Mouse (Mus musculus) limb, embryonic 14.5 days (tissue): Measurements from ENCODE around the gene Rhbdl1. TPM values are rescaled to one million over a fixed set of nuclear protein-coding genes. Genes with fewer than 3 reads are reported as not detected.

Experiments used
- ATAC-seq: fragments of 200-750 bp; cut with Nextera tagmentation; 2 replicates; pipeline ENCODE4 v1.8.0; 2017; ENCODE audit warnings: low read depth, moderate number of reproducible peaks, moderate TSS enrichment; ENCODE audit not compliant: low FRiP score
- DNase-seq: peaks from one replicate; pipeline ENCODE4 v3.0.0-alpha.2; 2015; ENCODE audit warnings: low spot score
- H3K27ac ChIP-seq: fragments of 300-500 bp; sonication (generic); replicated peaks from 2 replicates; pipeline ENCODE4 v1.5.1; 2014; ENCODE audit warnings: low read depth, mild to moderate bottlenecking, low read length, moderate library complexity, mixed read lengths
- H3K27me3 ChIP-seq: fragments of 300-500 bp; sonication (generic); 2 replicates; pipeline ENCODE4 v1.6.1; 2014; ENCODE audit warnings: low read length, mixed read lengths; ENCODE audit not compliant: control insufficient read depth, insufficient read depth
- H3K36me3 ChIP-seq: fragments of 300-500 bp; sonication (generic); 2 replicates; pipeline ENCODE4 v1.6.1; 2014; ENCODE audit warnings: mild to moderate bottlenecking, low read length, moderate library complexity, mixed read lengths; ENCODE audit not compliant: control insufficient read depth, insufficient read depth
- H3K4me1 ChIP-seq: fragments of 300-500 bp; sonication (generic); 2 replicates; pipeline ENCODE4 v1.6.1; 2014; ENCODE audit warnings: antibody characterized with exemption, low read length, mixed read lengths; ENCODE audit not compliant: control insufficient read depth, insufficient read depth
- H3K4me2 ChIP-seq: fragments of 300-500 bp; sonication (generic); replicated peaks from 2 replicates; pipeline ENCODE4 v1.6.1; 2014; ENCODE audit warnings: low read depth, mild to moderate bottlenecking, low read length, moderate library complexity; ENCODE audit not compliant: severe bottlenecking
- H3K4me3 ChIP-seq: fragments of 300-500 bp; sonication (generic); replicated peaks from 2 replicates; pipeline ENCODE4 v1.5.1; 2014; ENCODE audit warnings: low read length
- H3K9ac ChIP-seq: fragments of 300-500 bp; sonication (generic); 2 replicates; pipeline ENCODE4 v1.6.1; 2014; ENCODE audit warnings: mild to moderate bottlenecking, low read depth, low read length, moderate library complexity; ENCODE audit not compliant: severe bottlenecking
- H3K9me3 ChIP-seq: fragments of 300-500 bp; sonication (generic); 2 replicates; pipeline ENCODE4 v1.6.1; 2016; ENCODE audit warnings: low read length; ENCODE audit not compliant: control insufficient read depth
- POLR2A ChIP-seq: fragments of 200-500 bp; IDR thresholded peaks from 2 replicates; pipeline ENCODE4 v1.8.0; 2012; ENCODE audit warnings: inconsistent platforms, mild to moderate bottlenecking, moderate library complexity, borderline replicate concordance; ENCODE audit not compliant: insufficient read depth, insufficient read length; ENCODE audit errors: extremely low read depth
- WGBS: fragments of 180-500 bp; shearing (Covaris S2); extraction: QIAGEN DNeasy Blood & Tissue Kit; methylation state at CpG from one replicate; pipeline ENCODE4 v1.1.7; 2014; 5-methylcytosine and 5-hydroxymethylcytosine counted together
- polyA plus RNA-seq, 2 experiments: library from polyadenylated mRNA; depleted of rRNA in 1 of 2; stranded (reverse) in 1 of 2; unstranded in 1 of 2; fragments of >200 nt; fragmentation: Nextera tagmentation in 1 of 2; extraction: Ambion mirVana in 1 of 2; gene quantifications; 2 replicates each; pipeline versions ENCODE4 v1.2.1 to v1.2.3; 2012 to 2014

Rhbdl1 gene
- polyA plus RNA-seq, 2 experiments, result 2.3 to 11.7 TPM

GRCm38 (mm10) chr17:25875171-25876136 lies 38.4 kb upstream of the Rhbdl1 start:
- H3K4me1 ChIP-seq, result peaks cover 10% of the 10 kb centered on the region
- TF ChIP-seq POLR2A, result 0 out of 2 replicates have a peak, but pooled peaks have one; percentile 85

GRCm38 (mm10) chr17:25874721-25875170 lies 37.7 kb upstream of the Rhbdl1 start, which contains the start of gene Mettl26:
Mettl26 (plus strand) TSS chr17:25875074.
- under 1% methylated on average over 25 of the region's 25 CpGs for WGBS
- TF ChIP-seq POLR2A, result no peak
- H3K36me3 ChIP-seq, result peaks cover 20% of the 10 kb centered on the region
- H3K27ac ChIP-seq, result peak within 1 kb of the TSS; percentile 76
- H3K9ac ChIP-seq, result peak within 1 kb of the TSS; percentile 63
- H3K9me3 ChIP-seq, result no peaks in the 10 kb centered on the region
- H3K4me1 ChIP-seq, result peaks cover 10% of the 10 kb centered on the region
- ATAC-seq (peak; percentile 82), DNase-seq (peak; percentile 97)
- H3K4me2 ChIP-seq, result peak within 1 kb of the TSS; percentile 88
- no peaks in the 10 kb centered on the region for H3K27me3 ChIP-seq
- H3K4me3 ChIP-seq, result peak within 1 kb of the TSS; percentile 77

More at GRCm38 (mm10) chr17:25875171-25876136, 38.4 kb upstream of the Rhbdl1 start:
- no peaks in the 10 kb centered on the region for H3K27me3 ChIP-seq
- peak; percentile 93 for ATAC-seq
- peak overlapping the region; percentile 76 for H3K27ac ChIP-seq
- H3K4me2 ChIP-seq, result peak overlapping the region; percentile 88
- peak overlapping the region; percentile 63 for H3K9ac ChIP-seq
- under 1% methylated on average over 58 of the region's 59 CpGs for WGBS
- peak; percentile 88 for DNase-seq
- H3K9me3 ChIP-seq, result no peaks in the 10 kb centered on the region
- H3K36me3 ChIP-seq, result peaks cover 25% of the 10 kb centered on the region
- H3K4me3 ChIP-seq, result peak overlapping the region; percentile 77

GRCm38 (mm10) chr17:25874148-25874720 lies 37.1 kb upstream of the Rhbdl1 start:
- no peak for ATAC-seq
- H3K4me3 ChIP-seq, result peak overlapping the region; percentile 77
- WGBS, result 7% methylated on average over 14 of the region's 14 CpGs
- peak overlapping the region; percentile 88 for H3K4me2 ChIP-seq
- H3K9ac ChIP-seq, result peak overlapping the region; percentile 45
- H3K9me3 ChIP-seq, result no peaks in the 10 kb centered on the region
- peaks cover 10% of the 10 kb centered on the region for H3K4me1 ChIP-seq
- no peak for TF ChIP-seq POLR2A
- H3K27ac ChIP-seq, result peak overlapping the region; percentile 76
- peaks cover 17% of the 10 kb centered on the region for H3K36me3 ChIP-seq
- DNase-seq, result no peak
- H3K27me3 ChIP-seq, result no peaks in the 10 kb centered on the region

- no peak overlapping the region for H3K27ac ChIP-seq
Measured at GRCm38 (mm10) chr17:25873405-25874147, 36.5 kb upstream of the Rhbdl1 start.

More at GRCm38 (mm10) chr17:25873405-25874147, 36.5 kb upstream of the Rhbdl1 start:
- Histone ChIP-seq H3K36me3 (peaks cover 11% of the 10 kb centered on the region), H3K4me3 (0 out of 2 replicates have a peak overlapping the region, but pooled peaks have one; percentile 77), H3K9ac (no peak overlapping the region), H3K27me3 (no peaks in the 10 kb centered on the region), H3K4me2 (peak overlapping the region; percentile 88; the same call in 1 of the 2 replicates), H3K9me3 (no peaks in the 10 kb centered on the region), H3K4me1 (peaks cover 15% of the 10 kb centered on the region)
- ATAC-seq (no peak), DNase-seq (no peak)
- TF ChIP-seq POLR2A, result no peak
- 79% methylated on average over 11 of the region's 11 CpGs for WGBS
